Mouse (Mus musculus) heart, adult 2 months (tissue): ENCODE measurements around the gene Gm14403.
"Not testable (repeated sequence)": the region's sequence is repeated elsewhere in the genome, so short reads cannot be mapped to it uniquely, and the experiment has no call there.

Source experiments
- CTCF ChIP-seq: fragments of 200-600 bp; IDR thresholded peaks from 2 replicates; pipeline ENCODE4 v1.8.1; 2022; ENCODE audit warnings: antibody characterized with exemption, mild to moderate bottlenecking, moderate library complexity
- EP300 ChIP-seq: fragments of 200-500 bp; IDR thresholded peaks from 2 replicates; pipeline ENCODE4 v1.6.1; 2011; ENCODE audit warnings: low read depth, low read length, control low read depth; ENCODE audit not compliant: insufficient read depth
- POLR2A ChIP-seq: fragments of 200-500 bp; IDR thresholded peaks from 2 replicates; pipeline ENCODE4 v1.6.1; 2011; ENCODE audit warnings: mild to moderate bottlenecking, low read depth, low read length, control low read depth; ENCODE audit not compliant: insufficient read depth

- TF ChIP-seq CTCF, EP300, POLR2A: not testable (repeated sequence)
Observed at GRCm38 (mm10) chr2:177511381-177511780, 13.4 kb downstream of the Gm14403 start.
